Mouse (Mus musculus) T-helper 1 cell (primary cell): ENCODE measurements at regions not wholly inside any gene's neighbourhood (a gene's known extent, or its start where the extent isn't known, plus 50 kb on each side); places are given as distances from the start of the nearest gene placed in this dataset.

Source experiments
- in situ Hi-C: fragments of 300-600 bp; cut with MboI, MseI; formaldehyde crosslinking; loops from one replicate; pipeline ENCODE4 v1.15.1; 2025; ENCODE audit warnings: high pct_unique_total_duplicates

GRCm38 (mm10) chr9:79414989-79415388, 303.6 kb downstream of the Col12a1 start:
- in situ Hi-C loops, result no loop called here

GRCm38 (mm10) chr9:79430417-79430816, 288.2 kb downstream of the Col12a1 start:
- in situ Hi-C loops, result no loop called here

- in situ Hi-C loops, result no loop called here
These were observed 281.0 kb downstream of the Col12a1 start for GRCm38 (mm10) chr9:79437636-79438035.

- in situ Hi-C loops, result no loop called here
These were observed 279.2 kb downstream of the Col12a1 start for GRCm38 (mm10) chr9:79439233-79439960.

GRCm38 (mm10) chr9:79455226-79455625, 263.4 kb downstream of the Col12a1 start:
- in situ Hi-C loops, result no loop called here

GRCm38 (mm10) chr9:79479118-79479517, 239.5 kb downstream of the Col12a1 start:
- in situ Hi-C loops, result no loop called here

GRCm38 (mm10) chr9:79500253-79500652, 218.4 kb downstream of the Col12a1 start:
- in situ Hi-C loops, result no loop called here

- in situ Hi-C loops, result no loop called here
These were observed 216.6 kb downstream of the Col12a1 start for GRCm38 (mm10) chr9:79502034-79502433.

- in situ Hi-C loops, result no loop called here
These were observed 202.2 kb downstream of the Col12a1 start for GRCm38 (mm10) chr9:79516384-79516783.

- in situ Hi-C loops, result no loop called here
These were observed 201.2 kb downstream of the Col12a1 start for GRCm38 (mm10) chr9:79517461-79517860.

- in situ Hi-C loops, result no loop called here
These were observed 200.0 kb downstream of the Col12a1 start for GRCm38 (mm10) chr9:79518640-79519039.

GRCm38 (mm10) chr9:79520498-79520897, 198.1 kb downstream of the Col12a1 start:
- in situ Hi-C loops, result no loop called here

GRCm38 (mm10) chr9:79523054-79523453, 195.6 kb downstream of the Col12a1 start:
- in situ Hi-C loops, result no loop called here

GRCm38 (mm10) chr9:79525000-79525399, 193.6 kb downstream of the Col12a1 start:
- in situ Hi-C loops, result no loop called here

GRCm38 (mm10) chr9:79526390-79526789, 192.2 kb downstream of the Col12a1 start:
- in situ Hi-C loops, result no loop called here

- in situ Hi-C loops, result no loop called here
These were observed 191.3 kb downstream of the Col12a1 start for GRCm38 (mm10) chr9:79527331-79527730.
